Mouse (Mus musculus) bone marrow macrophage, adult 2 months (primary cell): Measurements from ENCODE around the gene Sult4a1.

Experiments
- CTCF ChIP-seq: IDR thresholded peaks from 2 replicates; pipeline ENCODE4 v1.5.1; 2012; ENCODE audit warnings: low read depth, mild to moderate bottlenecking, low read length, moderate library complexity
- POLR2A ChIP-seq: IDR thresholded peaks from 2 replicates; pipeline ENCODE4 v1.6.1; 2012; ENCODE audit warnings: mild to moderate bottlenecking, low read depth, low read length, borderline replicate concordance

DNA sequence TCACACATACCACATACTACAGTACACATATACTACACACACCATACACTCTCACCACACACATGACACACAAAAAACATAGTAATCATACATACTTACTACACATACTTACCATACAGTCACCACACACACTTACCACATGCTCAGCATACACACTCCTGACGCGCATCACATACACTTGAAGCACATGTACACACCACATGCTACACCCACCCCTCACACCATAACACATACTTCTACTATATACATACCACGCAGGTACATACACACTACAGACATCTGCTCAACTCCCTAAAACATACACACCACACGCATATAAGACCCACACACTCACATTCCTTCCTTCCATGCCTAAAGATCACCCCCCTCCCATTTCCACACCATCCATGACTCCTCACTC lies 52.3 kb downstream of the Sult4a1 start:
- TF ChIP-seq POLR2A (no peak), CTCF (no peak)
